Mouse (Mus musculus) forebrain, embryonic 14.5 days (tissue): ENCODE data around the gene Spata48. TPM values are rescaled to one million over a fixed set of nuclear protein-coding genes. Genes with fewer than 3 reads are reported as not detected.

ENCODE experiments used
- ATAC-seq: fragments of 200-750 bp; cut with Nextera tagmentation; 2 replicates; pipeline ENCODE4 v1.8.0; 2017; ENCODE audit warnings: mild to moderate bottlenecking, moderate library complexity
- DNase-seq: peaks from one replicate; pipeline ENCODE4 v3.0.0-alpha.2; 2015; ENCODE audit warnings: low spot score
- H3K27ac ChIP-seq: fragments of 300-500 bp; sonication (generic); 2 replicates; pipeline ENCODE4 v1.5.1; 2014; ENCODE audit warnings: low read depth, mild to moderate bottlenecking, control low read depth, low read length, moderate library complexity
- H3K27me3 ChIP-seq: fragments of 300-500 bp; sonication (generic); replicated peaks from 2 replicates; pipeline ENCODE4 v1.6.1; 2014; ENCODE audit warnings: low read length, control low read depth, mixed read lengths; ENCODE audit not compliant: control insufficient read depth, insufficient read depth
- H3K36me3 ChIP-seq: fragments of 300-500 bp; sonication (generic); 2 replicates; pipeline ENCODE4 v1.6.1; 2014; ENCODE audit warnings: low read length, control low read depth; ENCODE audit not compliant: control insufficient read depth, insufficient read depth
- H3K4me1 ChIP-seq: fragments of 300-500 bp; sonication (generic); 2 replicates; pipeline ENCODE4 v1.6.1; 2014; ENCODE audit warnings: antibody characterized with exemption, low read length, control low read depth; ENCODE audit not compliant: control insufficient read depth, insufficient read depth
- H3K4me2 ChIP-seq: fragments of 300-500 bp; sonication (generic); 2 replicates; pipeline ENCODE4 v1.6.1; 2014; ENCODE audit warnings: mild to moderate bottlenecking, control low read depth, low read length
- H3K4me3 ChIP-seq: fragments of 300-500 bp; sonication (generic); 2 replicates; pipeline ENCODE4 v1.5.1; 2014; ENCODE audit warnings: low read depth, low read length, control low read depth
- H3K9ac ChIP-seq: fragments of 300-500 bp; sonication (generic); 2 replicates; pipeline ENCODE4 v1.6.1; 2014; ENCODE audit warnings: mild to moderate bottlenecking, low read length, control low read depth, moderate library complexity
- H3K9me3 ChIP-seq: fragments of 300-500 bp; sonication (generic); replicated peaks from 2 replicates; pipeline ENCODE4 v1.6.1; 2016; ENCODE audit warnings: low read length, control low read depth, mixed read lengths; ENCODE audit not compliant: control insufficient read depth
- WGBS: fragments of 180-500 bp; shearing (Covaris S2); extraction: QIAGEN DNeasy Blood & Tissue Kit; methylation state at CpG from one replicate; pipeline ENCODE4 v1.1.7; 2014; 5-methylcytosine and 5-hydroxymethylcytosine counted together
- polyA plus RNA-seq: library from polyadenylated mRNA; unstranded; fragments of >200 nt; fragmentation: Nextera tagmentation; extraction: Ambion mirVana; gene quantifications from 2 replicates; pipeline ENCODE4 v1.2.1, GENCODE M21; 2014

Gene Spata48
- polyA plus RNA-seq, 1 experiment from 2014 or later = 1.2 TPM

DNA sequence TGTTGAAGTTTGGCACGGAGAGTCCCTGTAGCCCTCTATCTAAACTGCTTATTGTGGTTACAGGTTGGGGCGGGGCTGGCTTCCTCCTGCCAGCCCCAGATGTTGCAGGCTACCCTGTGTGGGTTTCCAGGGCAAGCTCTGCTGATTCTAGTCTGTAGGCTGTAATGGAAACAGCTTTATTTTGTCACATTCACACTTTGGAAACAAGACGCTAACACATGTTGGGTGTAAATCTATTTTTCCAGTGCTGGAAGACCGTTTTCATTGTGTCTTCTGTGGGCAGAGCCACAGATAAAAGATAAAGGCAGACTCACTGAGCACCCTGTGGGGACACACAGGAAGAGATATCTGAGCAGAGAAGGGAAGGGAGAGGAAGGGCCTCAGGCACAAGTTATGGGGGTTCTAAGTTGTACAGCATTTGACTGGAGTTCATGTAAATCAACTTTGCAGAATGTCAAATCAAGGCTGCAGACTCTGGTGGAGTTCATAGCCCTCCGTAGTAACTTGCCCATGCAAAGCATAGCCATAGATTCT lies 60.1 kb downstream of the Spata48 start:
- 86% methylated on average over 5 of the region's 5 CpGs for WGBS
- Histone ChIP-seq H3K4me3 (no peak overlapping the region), H3K4me1 (no peaks in the 10 kb centered on the region), H3K9ac (no peak overlapping the region), H3K4me2 (no peak overlapping the region), H3K27ac (no peak overlapping the region), H3K27me3 (no peaks in the 10 kb centered on the region), H3K36me3 (no peaks in the 10 kb centered on the region), H3K9me3 (no peaks in the 10 kb centered on the region)
- ATAC-seq (no peak), DNase-seq (no peak)

- DNase-seq (no peak), ATAC-seq (no peak)
- no peaks in the 10 kb centered on the region for H3K9me3 ChIP-seq
- no peak overlapping the region for H3K4me3 ChIP-seq
- H3K27me3 ChIP-seq = no peaks in the 10 kb centered on the region
- no peak overlapping the region for H3K9ac ChIP-seq
- no peaks in the 10 kb centered on the region for H3K4me1 ChIP-seq
- H3K27ac ChIP-seq = no peak overlapping the region
- WGBS = 88% methylated on average over 11 of the region's 11 CpGs
- H3K4me2 ChIP-seq = no peak overlapping the region
- no peaks in the 10 kb centered on the region for H3K36me3 ChIP-seq
Measured at GRCm38 (mm10) chr11:11528760-11529159, 66.9 kb downstream of the Spata48 start.

DNA sequence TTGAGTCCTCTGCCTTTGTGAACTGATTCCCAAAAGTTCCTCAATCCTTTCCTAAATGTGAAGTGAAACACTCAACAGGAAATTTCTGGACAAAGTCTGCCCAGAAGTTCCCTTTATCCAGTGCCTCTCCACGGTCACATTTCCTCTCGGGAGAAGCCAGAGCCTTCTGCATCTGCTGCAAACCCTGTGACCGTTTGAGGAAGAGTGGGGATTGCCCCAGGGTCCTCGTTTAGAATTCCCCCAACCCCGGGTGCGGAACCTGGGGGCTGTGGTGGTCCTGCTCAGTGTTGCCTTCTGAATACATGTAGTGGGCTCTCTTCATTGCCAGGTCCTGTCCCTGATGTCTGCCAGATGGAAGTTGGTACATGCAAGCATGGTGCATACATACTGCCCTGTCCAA lies 67.3 kb downstream of the Spata48 start:
- no peaks in the 10 kb centered on the region for H3K4me1 ChIP-seq
- WGBS = 68% methylated on average over 6 of the region's 6 CpGs
- no peak for ATAC-seq

GRCm38 (mm10) chr11:11530126-11530525 lies 68.2 kb downstream of the Spata48 start:
- no peak overlapping the region for H3K9ac ChIP-seq
- H3K27ac ChIP-seq = no peak overlapping the region
- no peak for DNase-seq
- no peaks in the 10 kb centered on the region for H3K9me3 ChIP-seq
- H3K4me2 ChIP-seq = no peak overlapping the region
- no peak overlapping the region for H3K4me3 ChIP-seq
- no peak for ATAC-seq
- no peaks in the 10 kb centered on the region for H3K27me3 ChIP-seq
- WGBS = 84% methylated on average over 2 of the region's 2 CpGs
- H3K4me1 ChIP-seq = no peaks in the 10 kb centered on the region
- H3K36me3 ChIP-seq = no peaks in the 10 kb centered on the region

More for the DNA sequence above, 67.3 kb downstream of the Spata48 start:
- Histone ChIP-seq H3K9me3 (no peaks in the 10 kb centered on the region), H3K4me3 (no peak overlapping the region), H3K27me3 (no peaks in the 10 kb centered on the region), H3K36me3 (no peaks in the 10 kb centered on the region), H3K9ac (no peak overlapping the region), H3K27ac (no peak overlapping the region), H3K4me2 (no peak overlapping the region)
- DNase-seq = no peak

DNA sequence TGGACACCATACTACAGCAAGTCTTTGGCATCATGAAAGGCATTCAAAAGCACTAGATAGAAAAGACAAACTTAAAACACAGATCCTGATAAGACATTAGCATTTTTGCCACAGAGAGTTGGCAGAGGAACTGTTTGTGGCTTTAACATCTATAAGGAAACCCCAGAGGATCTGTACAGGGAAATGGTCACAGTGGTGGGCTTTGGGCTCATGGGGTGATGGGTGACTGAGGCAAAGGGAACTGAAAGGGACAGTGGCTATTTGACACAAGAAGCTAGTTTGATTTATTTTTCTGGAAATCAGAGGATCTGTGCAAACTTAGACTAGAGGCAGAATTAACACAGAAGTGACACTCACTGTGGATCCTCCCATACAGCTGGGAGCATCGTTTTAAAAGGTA lies 74.4 kb downstream of the Spata48 start:
- ATAC-seq = no peak
- Histone ChIP-seq H3K9ac (no peak overlapping the region), H3K27me3 (no peaks in the 10 kb centered on the region), H3K4me2 (no peak overlapping the region), H3K9me3 (no peaks in the 10 kb centered on the region), H3K4me1 (no peaks in the 10 kb centered on the region), H3K36me3 (no peaks in the 10 kb centered on the region), H3K27ac (no peak overlapping the region), H3K4me3 (no peak overlapping the region)
- no peak for DNase-seq
- 86% methylated on average over 1 of the region's 1 CpGs for WGBS

DNA sequence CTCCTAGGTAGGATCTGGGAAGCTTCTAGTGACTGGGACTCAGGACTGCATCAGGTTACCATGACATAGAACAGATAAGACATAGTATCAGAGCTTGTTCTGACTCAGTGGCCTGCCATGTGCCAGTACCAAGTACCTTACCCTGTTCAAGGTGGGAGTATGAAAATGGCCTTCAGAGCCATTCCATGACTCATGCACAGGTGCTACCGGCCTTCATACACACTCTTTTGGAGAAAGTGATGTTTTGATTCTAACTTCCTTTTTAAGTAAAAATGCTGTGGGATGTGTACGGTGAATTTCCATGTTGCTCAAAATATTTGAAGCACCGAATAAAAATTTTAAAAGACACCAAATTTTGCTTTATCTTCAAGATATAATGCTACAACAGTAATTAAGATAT lies 84.1 kb downstream of the Spata48 start:
- Histone ChIP-seq H3K4me3 (no peak overlapping the region), H3K36me3 (no peaks in the 10 kb centered on the region), H3K4me1 (no peaks in the 10 kb centered on the region), H3K27ac (no peak overlapping the region), H3K4me2 (no peak overlapping the region), H3K27me3 (no peaks in the 10 kb centered on the region), H3K9me3 (no peaks in the 10 kb centered on the region), H3K9ac (no peak overlapping the region)
- 94% methylated on average over 3 of the region's 3 CpGs for WGBS
- no peak for DNase-seq
- no peak for ATAC-seq

- no peak overlapping the region for H3K4me2 ChIP-seq
- H3K4me3 ChIP-seq = no peak overlapping the region
- H3K27me3 ChIP-seq = no peaks in the 10 kb centered on the region
- no peaks in the 10 kb centered on the region for H3K9me3 ChIP-seq
- H3K27ac ChIP-seq = no peak overlapping the region
- ATAC-seq (no peak), DNase-seq (no peak)
- WGBS = 90% methylated on average over 7 of the region's 7 CpGs
- H3K36me3 ChIP-seq = no peaks in the 10 kb centered on the region
- no peak overlapping the region for H3K9ac ChIP-seq
- no peaks in the 10 kb centered on the region for H3K4me1 ChIP-seq
Measured at GRCm38 (mm10) chr11:11546903-11547511, 85.1 kb downstream of the Spata48 start.

- Histone ChIP-seq H3K36me3 (no peaks in the 10 kb centered on the region), H3K9me3 (no peaks in the 10 kb centered on the region), H3K27ac (no peak overlapping the region), H3K4me2 (no peak overlapping the region), H3K4me1 (no peaks in the 10 kb centered on the region), H3K9ac (no peak overlapping the region), H3K27me3 (no peaks in the 10 kb centered on the region), H3K4me3 (no peak overlapping the region)
- DNase-seq = no peak
- WGBS = 79% methylated on average over 7 of the region's 7 CpGs
- ATAC-seq = no peak
Measured at GRCm38 (mm10) chr11:11547597-11548240, 85.8 kb downstream of the Spata48 start.

DNA sequence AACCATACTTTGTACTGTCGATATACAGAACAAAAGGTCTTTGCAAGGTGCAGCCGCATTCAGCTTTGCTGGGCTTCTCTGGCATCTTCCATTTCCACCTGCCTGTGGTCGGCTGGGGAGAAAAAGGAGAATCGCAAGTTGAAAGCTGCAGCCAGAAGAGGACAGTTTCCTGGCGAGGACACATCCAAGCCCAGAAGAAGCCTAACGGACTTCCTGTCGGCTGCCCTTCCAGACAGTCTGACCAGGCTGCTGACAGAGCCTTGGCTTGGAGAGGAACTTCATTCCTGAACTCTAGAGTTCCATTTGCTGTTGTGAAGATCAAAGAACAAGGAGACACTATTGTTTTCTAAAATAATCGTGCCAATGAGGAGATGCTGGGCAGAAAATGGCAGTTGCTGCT lies 93.7 kb downstream of the Spata48 start:
- Histone ChIP-seq H3K36me3 (no peaks in the 10 kb centered on the region), H3K27me3 (no peaks in the 10 kb centered on the region), H3K4me3 (no peak overlapping the region), H3K4me1 (no peaks in the 10 kb centered on the region), H3K4me2 (no peak overlapping the region), H3K9ac (no peak overlapping the region), H3K9me3 (no peaks in the 10 kb centered on the region), H3K27ac (no peak overlapping the region)
- DNase-seq (no peak), ATAC-seq (no peak)
- WGBS = 82% methylated on average over 8 of the region's 8 CpGs
